Mouse (Mus musculus): ENCODE measurements around the gene Tmem30c.

The Tmem30c gene

DNA sequence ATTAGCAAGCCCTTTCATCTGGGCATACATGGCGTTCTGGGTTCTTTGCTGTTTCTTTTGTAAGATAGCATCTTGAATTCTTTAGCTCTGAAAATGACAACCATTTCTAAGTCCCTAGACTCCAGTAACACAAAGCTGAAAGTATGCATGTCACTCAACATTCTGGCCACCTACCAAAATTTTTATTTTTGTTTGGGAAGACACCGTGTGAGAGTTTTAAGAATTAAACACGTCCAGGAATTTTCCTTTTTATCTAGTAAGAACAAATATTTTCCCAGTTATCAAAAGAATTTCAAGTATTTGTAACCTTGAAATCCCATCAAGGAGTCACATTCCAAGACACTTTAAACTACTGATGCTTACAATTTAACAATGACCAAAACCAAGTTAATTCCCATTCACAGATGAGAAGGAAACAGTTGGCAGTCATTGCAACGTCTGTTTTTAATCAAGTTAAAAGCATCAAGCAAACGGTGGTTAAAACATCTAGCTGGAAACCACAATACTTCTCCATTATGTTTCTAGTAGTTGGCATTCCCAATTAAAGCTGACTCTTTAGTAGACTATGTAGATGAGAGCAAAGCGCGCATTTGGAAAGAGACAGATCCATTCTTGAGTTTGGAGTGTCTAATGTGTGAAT is 56.7 kb downstream of the Tmem30c start:
- in situ Hi-C loops (cut with MboI, MseI), result loop anchor here (25.0 kb wide), 2 partner anchors 376 to 1476 kb away; partner anchors contain the start of genes Cmss1 (in 1 of the 2) and Gpr15 (in 1 of the 2)

DNA sequence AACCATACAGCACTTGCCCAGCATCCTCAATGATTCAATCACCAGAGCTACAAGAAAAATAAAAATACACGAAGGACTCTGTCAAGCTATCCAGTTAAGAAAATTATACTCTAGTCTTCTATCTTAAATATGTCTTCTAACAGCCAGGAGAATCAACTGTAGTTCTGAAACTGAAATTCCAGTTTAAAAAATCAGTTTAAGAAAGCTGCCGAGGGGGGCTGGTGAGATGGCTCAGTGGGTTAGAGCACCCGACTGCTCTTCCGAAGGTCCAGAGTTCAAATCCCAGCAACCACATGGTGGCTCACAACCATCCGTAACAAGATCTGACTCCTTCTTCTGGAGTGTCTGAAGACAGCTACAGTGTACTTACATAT is 60.7 kb downstream of the Tmem30c start:
- in situ Hi-C loops (cut with MboI, MseI), result loop anchor here (5.0 to 25.0 kb wide), 3 partner anchors 375 to 1480 kb away; partner anchors contain the start of genes Cmss1 (in 2 of the 2) and Gpr15 (in 1 of the 2)

DNA sequence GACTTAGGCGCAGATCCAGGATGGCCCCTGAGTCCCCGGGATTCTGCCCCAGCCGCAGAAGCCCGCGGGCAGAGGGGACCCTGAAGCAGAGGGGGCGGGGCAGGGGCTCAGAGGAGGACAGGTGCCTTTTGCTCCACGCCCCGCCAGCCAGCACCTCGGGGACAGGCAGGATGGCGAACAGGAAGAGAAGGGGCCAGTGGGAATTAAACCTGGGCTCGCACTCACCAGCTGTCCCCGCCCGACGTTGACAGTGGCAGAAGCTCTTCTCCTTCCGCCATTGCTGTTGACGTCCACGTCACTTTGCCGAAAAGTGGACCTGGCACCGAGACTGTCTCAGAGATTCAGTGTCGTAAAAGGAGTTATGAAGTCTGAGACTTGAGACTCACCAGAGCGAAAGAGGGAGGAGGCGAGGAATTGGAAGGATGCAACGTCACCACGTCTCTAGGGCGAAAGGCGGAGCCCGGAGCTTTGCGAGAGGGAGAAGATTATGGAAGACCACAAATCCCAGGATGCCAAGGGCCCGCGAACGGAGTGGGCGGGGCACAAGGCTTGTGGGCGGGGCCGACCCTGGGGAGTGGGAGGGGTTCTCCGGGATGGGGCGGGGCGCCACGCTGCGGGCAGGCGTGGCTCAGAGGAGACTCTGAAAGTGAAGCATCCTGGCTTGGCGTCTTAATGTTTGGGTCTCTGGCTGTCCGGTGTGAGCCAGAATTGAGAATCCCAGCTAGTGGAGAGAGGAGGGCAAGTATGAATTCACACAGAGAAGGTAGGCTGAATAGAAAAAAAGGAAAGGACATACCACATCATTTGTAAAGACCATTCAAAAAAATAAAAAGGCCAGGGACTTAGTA is 61.4 kb downstream of the Tmem30c start, which contains the start of gene Tbc1d23:
Gene Tbc1d23 (minus strand): TSS at position 416 of the 848 bp plus-strand sequence.
- in situ Hi-C loops (cut with MboI, MseI), result loop anchor here (5.0 to 25.0 kb wide), 3 partner anchors 376 to 1481 kb away; partner anchors contain the start of genes Cmss1 (in 2 of the 2) and Gpr15 (in 1 of the 2)

DNA sequence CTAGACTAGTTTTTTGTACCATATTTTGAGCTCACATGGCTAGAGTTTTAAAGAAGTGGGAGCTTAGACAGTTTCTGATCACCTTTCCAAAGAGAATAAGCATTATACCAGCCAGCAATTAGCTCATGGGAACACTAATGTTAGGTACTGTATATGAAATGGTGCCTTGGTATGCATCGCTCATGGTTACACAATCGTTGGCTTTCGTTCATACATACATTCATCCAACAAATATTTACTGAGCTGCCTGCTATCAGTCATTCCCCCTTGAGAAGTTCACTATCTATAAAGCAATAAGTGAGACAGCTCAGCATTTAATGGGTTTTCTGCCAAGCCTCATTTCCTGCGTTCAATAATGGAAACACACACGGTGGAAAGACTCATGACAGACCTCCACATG is 66.2 kb downstream of the Tmem30c start:
- in situ Hi-C loops (cut with MboI, MseI), result loop anchor here (5.0 to 25.0 kb wide), 3 partner anchors 386 to 1486 kb away; partner anchors contain the start of genes Cmss1 (in 1 of the 2) and Gpr15 (in 1 of the 2)

DNA sequence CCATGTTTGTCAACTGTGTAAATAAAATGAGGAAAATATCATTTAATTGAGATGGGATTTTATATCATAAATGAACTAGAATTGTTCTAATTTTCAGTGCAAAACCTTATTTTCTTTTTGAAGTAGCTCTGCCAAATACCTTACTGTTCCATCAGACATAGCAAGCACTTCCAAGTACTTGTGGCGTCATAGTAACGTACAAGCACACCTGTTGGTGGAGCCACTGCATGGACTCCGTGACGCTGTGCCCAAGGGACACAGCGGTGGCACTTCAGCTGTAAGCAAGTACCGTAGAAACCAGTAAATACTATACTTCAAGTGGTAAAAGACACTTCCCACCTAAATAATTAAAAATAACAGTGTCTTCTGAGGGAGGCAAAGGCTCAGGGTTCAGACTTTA is 72.3 kb downstream of the Tmem30c start:
- in situ Hi-C loops (cut with MboI, MseI), result no loop called here

Measured in T-helper 17 cell (primary cell).